Mouse (Mus musculus) midbrain, postnatal 0 days (tissue): ENCODE data around the gene Atxn7. TPM values are rescaled to one million over a fixed set of nuclear protein-coding genes. Genes with fewer than 3 reads are reported as not detected.

Experiments
- ATAC-seq: fragments of 200-750 bp; cut with Nextera tagmentation; 2 replicates; pipeline ENCODE4 v1.8.0; 2017; ENCODE audit warnings: moderate number of reproducible peaks, mild to moderate bottlenecking, moderate TSS enrichment, moderate library complexity; ENCODE audit not compliant: low FRiP score
- DNase-seq: peaks from one replicate; pipeline ENCODE4 v3.0.0-alpha.2; 2015; ENCODE audit warnings: low spot score
- H3K27ac ChIP-seq: fragments of 300-500 bp; sonication (generic); 2 replicates; pipeline ENCODE4 v1.5.1; 2014; ENCODE audit warnings: low read depth, mild to moderate bottlenecking, low read length, mixed read lengths
- H3K27me3 ChIP-seq: fragments of 300-500 bp; sonication (generic); 2 replicates; pipeline ENCODE4 v1.6.1; 2014; ENCODE audit warnings: low read length, control low read depth, mixed read lengths; ENCODE audit not compliant: insufficient read depth
- H3K36me3 ChIP-seq: fragments of 300-500 bp; sonication (generic); 2 replicates; pipeline ENCODE4 v1.6.1; 2014; ENCODE audit warnings: low read length, control low read depth, mixed read lengths; ENCODE audit not compliant: insufficient read depth
- H3K4me1 ChIP-seq: fragments of 300-500 bp; sonication (generic); 2 replicates; pipeline ENCODE4 v1.6.1; 2014; ENCODE audit warnings: mild to moderate bottlenecking, control low read depth, antibody characterized with exemption, low read length, mixed read lengths; ENCODE audit not compliant: insufficient read depth
- H3K4me2 ChIP-seq: fragments of 300-500 bp; sonication (generic); 2 replicates; pipeline ENCODE4 v1.6.1; 2014; ENCODE audit warnings: low read depth, mild to moderate bottlenecking, low read length, mixed read lengths; ENCODE audit not compliant: poor library complexity, severe bottlenecking
- H3K4me3 ChIP-seq: fragments of 300-500 bp; sonication (generic); 2 replicates; pipeline ENCODE4 v1.5.1; 2014; ENCODE audit warnings: low read depth, mild to moderate bottlenecking, low read length, moderate library complexity
- H3K9ac ChIP-seq: fragments of 300-500 bp; sonication (generic); replicated peaks from 2 replicates; pipeline ENCODE4 v1.6.1; 2014; ENCODE audit warnings: mild to moderate bottlenecking, low read length, moderate library complexity, mixed read lengths; ENCODE audit not compliant: poor library complexity, severe bottlenecking
- H3K9me3 ChIP-seq: fragments of 300-500 bp; sonication (generic); 2 replicates; pipeline ENCODE4 v1.6.1; 2016; ENCODE audit warnings: low read length, control low read depth
- CTCF ChIP-seq: IDR thresholded peaks from 2 replicates; pipeline ENCODE4 v1.5.1; 2016; ENCODE audit warnings: antibody characterized with exemption, mild to moderate bottlenecking
- WGBS: fragments of 180-500 bp; shearing (Covaris S2); extraction: QIAGEN DNeasy Blood & Tissue Kit; methylation state at CpG from one replicate; pipeline ENCODE4 v1.1.7; 2014; 5-methylcytosine and 5-hydroxymethylcytosine counted together
- polyA plus RNA-seq: library from polyadenylated mRNA; unstranded; fragments of >200 nt; fragmentation: Nextera tagmentation; extraction: Ambion mirVana; gene quantifications from 2 replicates; pipeline ENCODE4 v1.2.1, GENCODE M21; 2015
- total RNA-seq: library from RNA; depleted of rRNA; stranded (reverse); fragments of >200 nt; gene quantifications from 2 replicates; pipeline ENCODE4 v1.2.3, GENCODE M21; 2014; rRNA removed

Gene Atxn7
- 12.7 and 22.4 TPM in 2 replicates for total RNA-seq
- 2.2 and 2.5 TPM in 2 replicates for polyA plus RNA-seq

DNA sequence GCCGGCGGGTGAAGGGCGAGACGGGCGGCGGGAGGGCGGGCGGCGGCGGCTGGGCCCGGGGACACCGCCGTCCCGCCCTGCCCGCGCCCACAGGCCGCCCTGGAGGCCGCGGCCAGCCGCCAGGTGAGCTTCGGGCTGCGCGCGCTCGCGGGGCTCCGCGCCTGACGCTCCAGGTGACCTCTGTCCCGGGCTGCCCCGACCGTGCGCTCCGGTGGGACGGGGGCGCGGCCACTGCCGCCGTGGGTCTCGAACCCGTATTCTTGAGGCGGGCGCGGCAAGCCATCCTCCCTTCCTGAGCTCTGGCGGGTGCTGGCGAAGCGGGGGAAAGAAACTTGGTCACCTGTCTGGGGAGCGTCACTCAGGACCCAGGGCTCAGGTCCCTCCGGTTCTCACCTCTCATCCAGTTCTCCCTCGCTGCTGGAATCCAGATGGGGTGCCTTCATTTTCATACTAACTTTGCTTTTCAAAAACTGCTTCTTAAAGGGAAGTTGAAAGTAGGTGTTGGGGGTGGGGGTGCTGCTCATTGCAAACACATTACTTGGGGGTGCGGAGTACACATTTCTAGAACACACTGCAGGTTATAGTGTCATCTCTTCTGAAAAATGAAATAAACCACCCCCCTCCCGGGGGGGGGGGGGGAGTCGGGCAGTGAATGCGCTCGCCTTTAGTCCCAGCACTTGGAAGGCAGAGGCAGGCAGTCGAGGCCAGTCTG, at the start of gene Atxn7, which contains the start of gene Thoc7:
TSS of gene Atxn7 (plus strand) at position 40 of the 712 bp plus-strand sequence.
TSS of gene Thoc7 (minus strand) at position 452 of the 712 bp plus-strand sequence.
- ATAC-seq (peak; percentile 52), DNase-seq (peak; percentile 2)
- H3K4me3 ChIP-seq: peak within 1 kb of the TSS; percentile 91
- peak within 1 kb of the TSS; percentile 98 for H3K9ac ChIP-seq
- WGBS: 5% methylated on average over 29 of the region's 56 CpGs
- H3K36me3 ChIP-seq: no peaks in the 10 kb centered on the region
- no peaks in the 10 kb centered on the region for H3K9me3 ChIP-seq
- peak within 1 kb of the TSS; percentile 75 for H3K4me2 ChIP-seq
- no peak for TF ChIP-seq CTCF
- no peaks in the 10 kb centered on the region for H3K27me3 ChIP-seq
- peak within 1 kb of the TSS; percentile 85 for H3K27ac ChIP-seq
- 0 out of 2 replicates have a peak, but pooled peaks cover 5% of the 10 kb centered on the region for H3K4me1 ChIP-seq

DNA sequence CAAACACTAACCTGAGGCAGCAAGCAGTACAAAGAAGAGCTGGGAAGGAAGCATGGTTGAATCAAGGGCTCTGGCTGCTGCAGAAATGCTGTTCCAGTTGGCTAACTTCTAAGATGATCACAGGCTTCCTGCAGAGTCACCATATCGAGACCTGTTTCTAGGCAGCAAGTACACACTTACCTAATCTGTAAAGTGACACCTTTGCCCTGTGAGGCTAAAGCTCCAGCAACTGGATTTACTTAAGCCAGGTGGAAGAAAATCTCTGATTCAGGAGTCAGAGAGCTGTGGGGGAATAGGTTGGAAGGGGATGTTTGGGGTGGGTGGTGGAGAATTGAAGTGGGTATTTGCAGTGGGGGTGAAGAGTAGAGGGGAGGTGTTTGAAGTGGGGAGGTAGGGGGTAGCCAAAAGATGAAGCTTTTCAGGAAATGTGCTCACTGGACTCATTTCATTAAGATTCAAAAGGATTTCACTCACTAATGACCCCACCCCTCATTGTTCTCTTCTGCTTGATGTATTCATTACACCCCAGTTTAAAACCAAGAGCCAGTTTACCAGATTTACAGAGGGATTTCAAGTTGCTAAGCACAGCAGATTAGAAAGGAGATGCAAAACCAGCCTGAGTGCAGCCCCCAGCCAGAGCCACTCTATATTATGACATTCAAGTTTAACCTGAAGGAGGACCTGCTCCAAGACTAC, 46.7 kb upstream of the Atxn7 start, which contains the start of gene Gm281:
TSS of gene Gm281 (minus strand) at position 92 of the 696 bp plus-strand sequence.
- no peaks in the 10 kb centered on the region for H3K9me3 ChIP-seq
- 7% methylated on average over 1 of the region's 1 CpGs for WGBS
- H3K4me3 ChIP-seq: no peak within 1 kb of the TSS
- DNase-seq (no peak), ATAC-seq (no peak)
- no peaks in the 10 kb centered on the region for H3K36me3 ChIP-seq
- no peak for TF ChIP-seq CTCF
- no peak within 1 kb of the TSS for H3K9ac ChIP-seq
- no peaks in the 10 kb centered on the region for H3K4me1 ChIP-seq
- H3K27ac ChIP-seq: no peak within 1 kb of the TSS
- no peaks in the 10 kb centered on the region for H3K27me3 ChIP-seq
- no peak within 1 kb of the TSS for H3K4me2 ChIP-seq

DNA sequence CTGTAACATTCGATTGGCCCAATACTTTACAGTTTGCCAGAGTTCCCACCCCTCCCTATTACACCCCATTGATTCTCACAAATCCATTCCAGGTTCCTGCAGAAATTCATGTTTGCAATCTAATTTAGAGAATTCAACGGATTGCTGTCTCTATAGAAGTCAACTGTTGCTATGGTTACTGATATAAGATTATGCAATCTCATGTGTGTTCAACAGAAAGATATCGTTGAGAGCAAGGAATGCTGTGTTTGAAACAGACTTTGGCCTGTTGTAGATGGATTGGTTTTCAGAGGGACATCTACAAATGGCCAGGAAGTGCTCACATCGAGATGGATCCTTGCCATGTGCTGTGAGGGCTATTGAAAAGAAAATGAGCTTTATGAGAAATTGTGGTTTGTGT, 46.0 kb upstream of the Atxn7 start:
- no peaks in the 10 kb centered on the region for H3K9me3 ChIP-seq
- no peak overlapping the region for H3K4me2 ChIP-seq
- no peaks in the 10 kb centered on the region for H3K36me3 ChIP-seq
- 47% methylated on average over 4 of the region's 4 CpGs for WGBS
- no peak overlapping the region for H3K27ac ChIP-seq
- TF ChIP-seq CTCF: no peak
- ATAC-seq: no peak
- no peak overlapping the region for H3K9ac ChIP-seq
- no peaks in the 10 kb centered on the region for H3K27me3 ChIP-seq
- DNase-seq: peak; percentile 14
- no peak overlapping the region for H3K4me3 ChIP-seq
- no peaks in the 10 kb centered on the region for H3K4me1 ChIP-seq

GRCm38 (mm10) chr14:13917208-13917607, 44.0 kb upstream of the Atxn7 start:
- Histone ChIP-seq H3K4me2 (no peak overlapping the region), H3K9me3 (no peaks in the 10 kb centered on the region), H3K27ac (no peak overlapping the region), H3K9ac (no peak overlapping the region), H3K27me3 (no peaks in the 10 kb centered on the region), H3K36me3 (no peaks in the 10 kb centered on the region), H3K4me1 (no peaks in the 10 kb centered on the region), H3K4me3 (no peak overlapping the region)
- DNase-seq: no peak
- 87% methylated on average over 10 of the region's 10 CpGs for WGBS
- TF ChIP-seq CTCF: no peak
- no peak for ATAC-seq

DNA sequence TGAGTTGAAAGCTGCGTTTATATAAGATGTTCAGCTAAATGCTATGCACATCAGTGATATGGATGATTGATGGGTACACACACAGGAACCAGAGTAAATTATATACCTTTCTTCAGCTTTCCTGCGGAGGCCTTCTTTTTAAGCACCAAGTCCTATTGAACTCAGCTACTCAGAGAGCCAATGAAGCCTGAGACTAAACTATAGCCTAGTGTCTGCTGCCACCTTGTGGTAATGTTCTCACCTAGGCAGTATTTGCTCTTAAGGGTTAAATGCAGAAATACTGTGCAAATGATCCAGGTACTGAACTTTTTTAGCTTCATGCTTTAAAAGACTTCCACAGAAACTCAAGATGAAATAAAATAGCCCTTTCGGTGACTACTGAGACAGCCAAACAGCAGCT, 43.6 kb upstream of the Atxn7 start:
- peak; percentile 95 for TF ChIP-seq CTCF
- Histone ChIP-seq H3K4me3 (no peak overlapping the region), H3K4me2 (no peak overlapping the region), H3K4me1 (no peaks in the 10 kb centered on the region), H3K9ac (no peak overlapping the region), H3K27me3 (no peaks in the 10 kb centered on the region), H3K27ac (no peak overlapping the region), H3K36me3 (no peaks in the 10 kb centered on the region), H3K9me3 (no peaks in the 10 kb centered on the region)
- 33% methylated on average over 3 of the region's 3 CpGs for WGBS
- peak; percentile 70 for ATAC-seq
- DNase-seq: peak; percentile 95
